Mouse (Mus musculus) T-helper 17 cell (primary cell): ENCODE data around the gene Cldn4.

Source experiments
- in situ Hi-C, 2 experiments: fragments of 300-600 bp; cut with MboI, MseI; formaldehyde crosslinking; loops; 1 replicate in 1 of 2; 2 replicates in 1 of 2; pipeline ENCODE4 v1.15.1; 2025; ENCODE audit warnings: high pct_unique_total_duplicates in 2 of 2

Cldn4 gene

DNA sequence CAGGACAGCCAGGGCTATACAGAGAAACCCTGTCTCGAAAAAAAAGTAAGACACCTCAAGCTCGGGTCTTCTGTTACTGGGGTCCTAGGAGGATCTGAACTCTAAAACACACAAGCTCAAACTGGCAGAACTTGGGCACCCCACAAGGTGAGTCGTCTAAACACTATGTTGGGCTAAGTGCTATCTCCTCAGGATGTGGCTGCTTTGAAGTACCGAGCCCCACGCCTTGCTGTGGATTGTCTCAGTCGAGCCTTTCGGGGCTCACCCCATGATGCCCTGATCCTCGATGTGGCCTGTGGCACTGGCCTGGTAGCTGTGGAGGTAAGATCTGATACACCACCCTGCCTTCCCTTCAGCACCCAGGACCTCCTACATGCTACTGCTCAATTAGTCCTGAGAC lies 13.5 kb downstream of the Cldn4 start:
- in situ Hi-C loops, result loop anchor here (5.0 kb wide), 1 partner anchor 34 kb away; no protein-coding TSS in a partner anchor

DNA sequence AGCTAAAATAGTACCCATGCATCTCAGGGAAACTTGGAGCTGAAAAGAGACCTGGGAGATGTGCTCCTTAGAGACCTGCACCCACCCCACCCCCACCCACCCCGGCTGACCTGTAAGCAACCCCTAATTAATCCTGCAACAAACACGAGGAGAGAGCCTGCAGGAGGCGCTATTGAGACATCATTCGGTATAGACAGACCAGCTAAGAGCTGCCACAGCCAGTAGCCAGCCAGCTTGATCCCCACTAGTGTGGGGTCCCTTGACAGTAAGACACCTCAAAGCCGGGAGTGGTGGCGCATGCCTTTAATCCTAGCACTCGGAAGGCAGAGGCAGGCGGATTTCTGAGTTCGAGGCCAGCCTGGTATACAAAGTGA lies 13.8 kb downstream of the Cldn4 start:
- in situ Hi-C loops, result loop anchor here (5.0 kb wide), 1 partner anchor 34 kb away; no protein-coding TSS in a partner anchor

- in situ Hi-C loops, result loop anchor here (5.0 kb wide), 1 partner anchor 35 kb away; no protein-coding TSS in a partner anchor
These were observed 14.4 kb downstream of the Cldn4 start, which contains the start of gene Mettl27 for GRCm38 (mm10) chr5:134932179-134932902. Gene Mettl27, plus strand, starts transcription at chr5:134932368.

DNA sequence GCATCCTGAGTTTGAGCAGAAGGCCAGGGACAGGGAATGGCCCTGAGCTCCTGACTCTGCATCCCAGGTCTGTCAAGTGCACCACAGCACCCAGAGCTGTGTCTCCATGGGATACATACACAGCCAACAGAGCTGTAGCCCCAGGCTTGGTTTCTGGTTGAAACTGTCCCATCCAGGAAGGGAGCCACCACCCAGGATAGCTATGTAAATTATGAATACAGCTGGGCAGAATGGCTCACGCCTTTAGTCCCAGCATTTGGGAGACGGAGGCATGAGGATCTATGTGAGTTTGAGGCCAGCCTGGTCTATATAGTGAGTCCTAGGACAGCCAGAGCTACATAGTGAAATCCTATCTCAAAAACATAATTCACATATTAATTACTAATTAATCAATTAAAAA lies 16.7 kb downstream of the Cldn4 start:
- in situ Hi-C loops, result loop anchor here (5.0 to 10.0 kb wide), 3 partner anchors 37 to 1845 kb away; no protein-coding TSS in a partner anchor

DNA sequence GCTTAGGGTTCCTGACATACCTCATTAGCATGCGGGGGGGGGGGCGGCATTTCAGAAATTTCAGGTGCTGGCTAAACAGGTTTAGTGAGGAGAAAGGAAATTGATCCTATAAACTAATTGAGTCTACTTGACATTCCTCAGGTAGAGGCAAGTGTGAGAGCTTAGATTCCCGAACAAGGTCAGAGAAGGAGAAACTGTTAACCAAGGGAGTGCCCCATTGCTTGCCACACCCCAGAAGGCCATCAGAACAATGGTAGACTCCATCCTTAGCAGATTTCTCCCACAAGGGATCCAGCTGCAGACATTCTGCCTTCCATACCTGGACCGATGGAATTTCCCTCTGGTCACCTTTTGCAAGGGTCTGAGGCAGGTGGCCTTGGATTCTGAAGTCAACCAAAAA lies 20.0 kb downstream of the Cldn4 start:
- in situ Hi-C loops, result loop anchor here in 1 of 2 experiments (10.0 kb wide), 2 partner anchors 188 to 1848 kb away; no protein-coding TSS in a partner anchor

- in situ Hi-C loops, result loop anchor here in 1 of 2 experiments (10.0 kb wide), 2 partner anchors 192 to 1852 kb away; no protein-coding TSS in a partner anchor
These were observed 23.6 kb downstream of the Cldn4 start for GRCm38 (mm10) chr5:134923141-134923540.

GRCm38 (mm10) chr5:134921106-134921505 lies 25.6 kb downstream of the Cldn4 start:
- in situ Hi-C loops, result loop anchor here in 1 of 2 experiments (10.0 kb wide), 2 partner anchors 194 to 1854 kb away; no protein-coding TSS in a partner anchor

DNA sequence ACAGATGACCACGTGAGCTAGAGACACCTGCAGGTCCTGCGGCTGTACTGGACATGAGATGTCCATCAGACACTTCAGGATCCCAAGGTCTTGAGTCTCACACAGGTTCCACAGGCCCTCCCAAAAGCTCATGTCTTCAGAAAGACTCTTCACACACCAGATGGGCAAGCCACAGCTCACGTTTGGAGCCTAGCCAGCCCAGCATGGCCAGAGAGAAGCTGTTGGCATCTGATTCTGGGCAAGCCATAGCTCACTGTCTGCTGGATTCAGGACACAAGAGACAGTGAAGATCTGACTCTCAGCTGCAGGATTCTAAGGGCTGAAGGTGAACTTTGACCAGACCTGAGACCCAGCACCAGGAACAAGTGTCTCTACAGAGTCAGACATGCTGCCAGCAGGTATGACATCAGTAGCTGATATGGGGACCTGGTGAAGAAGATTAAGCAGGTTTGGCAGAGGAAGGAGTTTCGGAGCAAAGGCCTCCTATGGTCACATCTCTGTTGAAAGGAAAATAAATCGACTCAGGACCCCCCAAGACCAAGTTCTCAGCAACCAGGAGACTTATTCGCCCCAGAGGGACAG lies 26.5 kb downstream of the Cldn4 start:
- in situ Hi-C loops, result loop anchor here in 1 of 2 experiments (10.0 kb wide), 2 partner anchors 195 to 1855 kb away; no protein-coding TSS in a partner anchor

- in situ Hi-C loops, result loop anchor here (10.0 kb wide), 1 partner anchor 46 kb away; no protein-coding TSS in a partner anchor
These were observed 27.6 kb downstream of the Cldn4 start for GRCm38 (mm10) chr5:134919097-134919496.

DNA sequence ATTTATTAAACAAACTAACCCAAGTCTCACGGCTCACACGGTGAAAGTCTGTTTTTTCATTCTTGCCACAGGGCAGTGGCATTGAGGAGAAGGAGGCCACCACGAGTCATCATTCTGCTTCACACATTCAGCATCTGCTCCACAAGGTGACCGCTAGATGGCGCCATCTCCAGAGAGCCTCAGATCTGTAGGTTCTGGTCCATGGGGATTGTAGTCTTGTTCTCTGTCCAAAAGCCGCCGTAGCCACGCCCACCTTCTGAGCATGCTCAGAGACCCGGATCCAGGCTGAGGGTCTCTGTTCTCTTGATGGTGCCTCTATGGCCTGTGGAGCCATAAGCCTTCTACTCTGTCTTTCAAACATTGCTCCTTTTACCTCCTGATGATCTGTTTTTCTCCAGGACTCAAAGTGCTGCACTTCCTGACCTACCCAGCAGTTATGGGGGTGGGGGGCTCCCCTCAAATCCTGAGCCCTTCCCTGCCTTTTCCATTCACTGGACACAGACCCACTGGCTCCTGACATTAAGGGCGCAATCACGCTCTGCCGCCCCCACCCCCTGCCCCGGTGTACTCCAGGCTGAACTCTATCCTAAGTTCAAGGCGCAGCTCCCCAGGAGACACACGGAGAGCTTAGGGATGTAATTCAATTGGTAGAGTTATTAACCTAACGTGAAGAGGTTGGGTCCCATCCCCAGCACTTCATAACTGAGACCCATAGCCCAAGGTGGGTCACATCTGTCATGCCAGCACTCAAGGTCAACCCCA lies 28.5 kb downstream of the Cldn4 start:
- in situ Hi-C loops, result loop anchor here (10.0 kb wide), 1 partner anchor 47 kb away; no protein-coding TSS in a partner anchor

DNA sequence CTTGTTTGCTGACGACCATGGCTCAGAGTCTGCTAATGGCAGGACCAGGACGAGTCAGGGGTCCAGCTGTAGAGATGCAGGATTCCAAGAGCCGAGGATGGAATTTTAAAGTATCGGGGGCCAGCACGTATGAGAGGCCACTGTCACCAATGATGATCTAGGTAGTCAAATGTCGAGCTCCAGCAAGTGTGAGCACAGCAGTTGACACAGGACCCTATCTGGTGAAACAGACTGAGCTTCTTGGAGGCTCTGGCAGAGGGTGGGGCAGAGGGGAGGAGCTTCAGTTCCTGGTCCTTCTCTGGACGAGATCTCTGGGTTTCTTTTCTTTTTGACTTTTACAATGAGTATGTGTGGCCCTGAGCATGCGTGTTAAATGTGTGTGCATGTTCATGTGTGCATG lies 31.4 kb downstream of the Cldn4 start, which contains the start of gene Cldn13:
Gene Cldn13, minus strand, starts transcription at position 216 of the 400 bp plus-strand sequence.
- in situ Hi-C loops, result loop anchor here (10.0 kb wide), 1 partner anchor 49 kb away; no protein-coding TSS in a partner anchor

DNA sequence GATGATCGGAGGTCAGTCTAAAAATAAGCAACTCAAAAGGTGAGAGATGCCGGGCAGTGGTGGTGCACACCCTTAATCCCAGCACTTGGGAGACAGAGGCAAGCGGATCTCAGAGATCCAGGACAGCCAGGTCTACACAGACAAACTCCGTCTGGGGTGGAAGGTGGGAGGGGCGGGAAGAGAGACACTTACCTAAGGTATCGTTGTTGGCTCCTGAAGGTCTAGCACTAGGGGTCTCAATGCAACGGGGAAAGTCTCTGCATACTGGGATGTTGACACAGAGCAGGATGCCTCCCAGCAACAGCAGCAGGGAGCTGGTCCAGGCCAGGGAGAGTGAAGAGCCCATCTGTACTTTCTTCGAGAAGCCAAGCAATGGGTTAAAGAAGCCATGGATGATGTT lies 32.2 kb downstream of the Cldn4 start:
- in situ Hi-C loops, result loop anchor here (10.0 kb wide), 1 partner anchor 50 kb away; no protein-coding TSS in a partner anchor

- in situ Hi-C loops, result loop anchor here (10.0 kb wide), 1 partner anchor 51 kb away; no protein-coding TSS in a partner anchor
These were observed 33.0 kb downstream of the Cldn4 start for GRCm38 (mm10) chr5:134913753-134914152.

DNA sequence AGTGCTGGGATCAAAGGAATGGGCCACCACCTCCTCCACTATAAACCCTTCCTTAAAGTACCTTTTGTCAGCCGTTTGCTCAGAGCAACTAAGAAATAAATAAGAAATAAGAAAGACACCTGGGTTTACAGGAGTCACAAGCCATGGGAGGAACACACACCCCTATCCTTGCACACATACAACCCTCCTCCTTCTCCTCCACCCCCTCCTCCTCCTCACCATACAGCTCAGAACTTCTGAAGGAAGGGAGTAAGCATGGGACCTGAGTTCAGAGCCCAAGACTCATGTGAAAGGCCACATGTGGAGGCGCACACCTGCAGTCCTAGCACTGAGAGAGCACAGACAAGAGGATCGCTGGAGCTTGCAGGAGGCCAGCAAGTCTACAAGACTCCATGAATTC lies 33.4 kb downstream of the Cldn4 start:
- in situ Hi-C loops, result loop anchor here (10.0 kb wide), 1 partner anchor 51 kb away; no protein-coding TSS in a partner anchor

DNA sequence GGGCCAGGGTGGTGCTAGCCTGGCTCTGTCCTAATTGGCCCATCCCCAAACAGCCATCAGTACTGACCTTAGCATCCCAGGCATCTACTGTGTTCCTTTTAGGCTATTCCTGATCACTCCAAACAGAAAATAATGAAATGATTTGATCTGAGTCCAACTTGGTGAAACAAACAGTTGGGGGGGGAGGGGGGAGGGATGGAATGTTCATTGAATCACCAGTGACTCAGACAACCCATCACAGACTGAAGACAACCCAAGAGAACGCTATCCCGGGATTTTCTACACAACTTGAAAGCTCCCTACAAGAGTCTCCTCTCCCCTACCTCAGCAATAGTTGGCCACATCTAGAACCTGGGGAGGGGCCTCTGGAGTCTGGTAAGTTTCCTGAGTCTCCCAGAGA lies 34.8 kb downstream of the Cldn4 start:
- in situ Hi-C loops, result loop anchor here (10.0 kb wide), 1 partner anchor 53 kb away; no protein-coding TSS in a partner anchor

DNA sequence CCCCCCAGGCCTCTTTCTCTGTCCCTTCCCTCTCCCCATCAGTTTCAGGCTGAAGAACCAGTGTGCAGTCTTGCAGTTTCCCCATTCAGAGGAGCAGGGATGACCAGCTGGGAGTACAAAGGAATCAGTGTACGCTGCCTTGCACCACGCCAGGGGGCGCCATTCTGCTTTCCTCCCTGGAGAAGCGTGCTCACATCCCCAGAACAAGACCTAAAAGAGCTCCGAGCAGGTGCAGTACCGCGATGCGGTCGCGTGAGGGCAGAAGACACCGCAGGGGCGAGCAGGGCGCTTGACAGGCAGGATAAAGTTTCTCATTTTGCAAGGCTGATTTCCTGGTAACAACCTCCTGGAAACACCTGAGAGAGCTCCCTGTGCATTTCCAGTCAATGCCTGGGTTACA lies 39.6 kb downstream of the Cldn4 start:
- in situ Hi-C loops, result loop anchor here in 1 of 2 experiments (10.0 kb wide), 2 partner anchors 162 to 348 kb away; partner anchors contain the start of genes Eln and Fzd9

GRCm38 (mm10) chr5:134906633-134907032 lies 40.1 kb downstream of the Cldn4 start, which contains the start of gene Tmem270:
Gene Tmem270, minus strand, starts transcription at chr5:134906733.
- in situ Hi-C loops, result loop anchor here in 1 of 2 experiments (10.0 kb wide), 2 partner anchors 162 to 348 kb away; partner anchors contain the start of genes Eln and Fzd9

GRCm38 (mm10) chr5:134901644-134902027 lies 45.1 kb downstream of the Cldn4 start:
- in situ Hi-C loops, result loop anchor here in 1 of 2 experiments (10.0 kb wide), 2 partner anchors 157 to 353 kb away; partner anchors contain the start of genes Eln and Fzd9

- in situ Hi-C loops, result loop anchor here in 1 of 2 experiments (10.0 kb wide), 2 partner anchors 156 to 354 kb away; partner anchors contain the start of genes Eln and Fzd9
These were observed 45.6 kb downstream of the Cldn4 start for GRCm38 (mm10) chr5:134901012-134901643.

- in situ Hi-C loops, result loop anchor here in 1 of 2 experiments (25.0 kb wide), 1 partner anchor 110 kb away; no protein-coding TSS in a partner anchor
These were observed 49.1 kb downstream of the Cldn4 start for GRCm38 (mm10) chr5:134897596-134897995.
